Mouse (Mus musculus) cortical plate, adult 2 months (tissue): ENCODE data around the gene Cask. TPM values are rescaled to one million over a fixed set of nuclear protein-coding genes. Genes with fewer than 3 reads are reported as not detected.
A peak's percentile ranks its signal among the peaks of the same experiment; 100 is the strongest.

Source experiments
- H3K27ac ChIP-seq: fragments of 200-500 bp; 2 replicates; pipeline ENCODE4 v1.5.1; 2012; ENCODE audit warnings: low read length, control low read depth, inconsistent platforms; ENCODE audit not compliant: insufficient read depth
- H3K4me1 ChIP-seq: fragments of 200-500 bp; 2 replicates; pipeline ENCODE4 v1.6.1; 2011; ENCODE audit warnings: low read length; ENCODE audit not compliant: control insufficient read depth, insufficient read depth
- H3K4me3 ChIP-seq: fragments of 200-500 bp; 2 replicates; pipeline ENCODE4 v1.5.1; 2011; ENCODE audit warnings: mild to moderate bottlenecking, low read length, control low read depth; ENCODE audit not compliant: insufficient read depth
- CTCF ChIP-seq: fragments of 200-500 bp; IDR thresholded peaks from 2 replicates; pipeline ENCODE4 v1.5.1; 2011; ENCODE audit warnings: mild to moderate bottlenecking, control low read depth, low read length; ENCODE audit not compliant: insufficient read depth; ENCODE audit errors: extremely low read depth
- POLR2A ChIP-seq: fragments of 200-500 bp; IDR thresholded peaks from 2 replicates; pipeline ENCODE4 v1.6.1; 2011; ENCODE audit warnings: mild to moderate bottlenecking, low read length, control low read depth; ENCODE audit not compliant: insufficient read depth; ENCODE audit errors: extremely low read depth
- polyA plus RNA-seq: library from polyadenylated mRNA; depleted of rRNA; stranded (reverse); fragments of >200 nt; gene quantifications from 2 replicates; pipeline ENCODE4 v1.2.3, GENCODE M21; 2012

Gene Cask
- polyA plus RNA-seq, 1 experiment, result 32.6 TPM

DNA sequence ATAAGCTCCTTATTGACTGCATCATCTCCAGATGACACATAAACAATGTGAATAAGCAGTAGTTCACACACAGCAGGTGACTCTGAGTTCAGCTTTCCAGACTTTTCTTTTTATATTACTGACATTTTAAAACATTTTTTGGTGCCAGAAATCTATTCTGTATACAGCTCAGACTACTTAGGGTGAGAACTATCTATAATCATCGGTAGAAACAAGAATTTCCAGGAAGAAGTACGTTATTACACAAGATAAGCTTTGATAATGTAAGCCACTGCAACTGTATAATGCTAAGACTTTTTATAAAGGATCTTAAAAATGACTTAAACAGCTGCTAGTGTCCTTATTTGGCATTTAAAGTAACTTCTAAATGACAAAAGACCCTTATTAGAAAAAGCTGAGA lies 239.1 kb downstream of the Cask start:
- no peak for TF ChIP-seq POLR2A
- no peak for TF ChIP-seq CTCF
- no peaks in the 10 kb centered on the region for H3K4me1 ChIP-seq
- no peak overlapping the region for H3K27ac ChIP-seq
- no peak overlapping the region for H3K4me3 ChIP-seq

DNA sequence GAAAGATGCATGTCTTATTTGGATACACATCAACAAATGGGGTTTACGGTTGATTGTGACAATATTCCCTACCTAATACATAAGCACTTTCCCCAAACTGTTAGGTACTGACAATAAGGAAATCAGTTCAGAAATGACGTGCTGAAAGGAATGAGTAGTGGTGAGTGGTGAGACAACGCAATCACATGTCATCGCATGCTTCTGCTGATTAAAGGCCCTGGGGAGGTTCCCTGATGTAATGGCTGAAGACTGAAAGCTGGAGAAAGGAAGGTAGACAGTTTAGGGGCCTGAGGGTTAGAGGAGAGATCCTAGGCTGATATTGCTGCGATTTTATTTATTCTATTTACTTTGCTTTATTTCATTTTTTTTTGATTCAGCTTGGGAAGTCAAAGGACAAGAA lies 240.1 kb downstream of the Cask start:
- TF ChIP-seq POLR2A, result no peak
- TF ChIP-seq CTCF, result no peak
- H3K4me3 ChIP-seq, result no peak overlapping the region
- no peak overlapping the region for H3K27ac ChIP-seq
- no peaks in the 10 kb centered on the region for H3K4me1 ChIP-seq

DNA sequence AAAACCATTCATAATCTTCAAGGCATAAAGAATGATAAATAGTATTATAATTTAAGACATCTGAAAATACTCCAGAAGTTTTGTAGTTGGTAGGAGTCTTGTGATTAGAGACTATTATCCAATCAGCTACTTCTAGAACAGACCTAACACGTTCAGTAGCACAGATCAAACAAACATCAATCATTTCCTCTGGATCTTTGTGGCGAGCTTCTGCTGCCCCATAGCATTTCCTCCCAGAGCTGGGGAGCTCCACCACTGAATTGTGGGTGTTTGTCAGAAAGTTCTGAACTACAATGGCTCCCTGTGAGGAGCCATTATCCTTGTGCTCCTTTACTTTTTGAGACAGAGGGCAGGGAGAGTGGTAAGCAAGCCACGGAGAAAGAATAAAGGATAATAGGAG lies 243.4 kb downstream of the Cask start:
- no peak overlapping the region for H3K4me3 ChIP-seq
- TF ChIP-seq CTCF (no peak), POLR2A (no peak)
- no peak overlapping the region for H3K27ac ChIP-seq
- no peaks in the 10 kb centered on the region for H3K4me1 ChIP-seq

DNA sequence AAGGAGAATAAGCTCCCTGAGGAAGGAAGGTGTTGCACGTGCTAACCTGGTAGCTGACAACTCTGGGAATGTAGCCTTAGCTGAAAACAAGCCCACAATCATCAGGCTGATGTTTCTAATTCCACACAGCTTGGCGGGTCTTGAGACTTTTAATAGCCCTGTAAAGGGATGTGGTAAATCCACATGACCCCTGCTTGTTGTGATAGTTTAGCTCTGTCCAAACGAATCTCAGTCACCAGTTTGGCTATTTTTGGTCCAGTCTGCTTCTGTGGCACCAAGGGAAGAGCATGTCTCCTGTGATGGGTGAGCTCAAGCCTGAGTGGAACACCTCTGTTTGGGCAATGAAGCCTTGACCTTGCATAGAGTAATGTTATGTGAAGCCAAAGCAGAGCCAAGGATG lies 244.4 kb downstream of the Cask start:
- no peak for TF ChIP-seq POLR2A
- TF ChIP-seq CTCF, result no peak
- no peak overlapping the region for H3K4me3 ChIP-seq
- H3K4me1 ChIP-seq, result no peaks in the 10 kb centered on the region
- H3K27ac ChIP-seq, result no peak overlapping the region; the same call in 1 of the 2 replicates

DNA sequence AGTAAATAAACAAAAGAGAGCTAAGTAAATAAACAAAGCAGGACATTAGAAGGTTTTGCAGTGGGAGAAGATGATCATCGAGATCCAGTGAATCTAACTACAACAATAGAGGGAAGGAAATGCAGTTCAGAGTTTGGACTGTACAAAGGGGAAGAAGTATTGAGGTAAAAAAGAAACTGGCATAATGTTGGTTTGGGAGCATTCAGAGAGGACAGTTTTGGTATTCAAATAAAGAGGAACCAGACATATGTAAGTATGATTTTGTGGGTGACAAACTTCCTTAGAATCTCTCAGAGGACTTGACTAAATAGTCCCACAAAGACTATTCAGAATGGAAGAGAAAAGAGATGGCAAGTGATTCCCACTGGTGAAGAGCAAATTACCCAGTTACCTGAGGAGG lies 251.2 kb downstream of the Cask start:
- H3K4me1 ChIP-seq, result no peaks in the 10 kb centered on the region; the same call in 1 of the 2 replicates
- H3K27ac ChIP-seq, result no peak overlapping the region
- H3K4me3 ChIP-seq, result no peak overlapping the region
- TF ChIP-seq CTCF (no peak), POLR2A (no peak)

DNA sequence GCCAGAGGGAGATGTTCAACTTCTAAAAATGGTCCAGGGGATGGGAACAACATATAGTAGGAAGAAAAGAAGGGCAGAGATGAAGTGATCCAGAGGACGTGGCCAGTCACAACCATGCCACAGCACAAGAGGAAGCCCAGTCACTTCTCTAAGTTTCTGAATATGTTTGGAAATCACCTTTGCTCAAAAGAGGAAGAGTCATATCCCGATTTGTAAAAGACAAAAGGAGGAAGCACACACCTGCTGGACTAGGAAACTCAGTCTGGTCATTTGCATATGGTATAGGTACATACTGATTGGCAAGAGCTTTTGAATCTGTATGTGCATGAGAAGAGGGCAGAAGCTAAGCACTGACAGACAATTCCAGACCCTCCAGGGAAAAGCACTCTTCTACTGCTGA lies 251.8 kb downstream of the Cask start:
- Histone ChIP-seq H3K4me1 (no peaks in the 10 kb centered on the region; the same call in 1 of the 2 replicates), H3K27ac (no peak overlapping the region), H3K4me3 (no peak overlapping the region)
- TF ChIP-seq POLR2A, result no peak
- no peak for TF ChIP-seq CTCF

DNA sequence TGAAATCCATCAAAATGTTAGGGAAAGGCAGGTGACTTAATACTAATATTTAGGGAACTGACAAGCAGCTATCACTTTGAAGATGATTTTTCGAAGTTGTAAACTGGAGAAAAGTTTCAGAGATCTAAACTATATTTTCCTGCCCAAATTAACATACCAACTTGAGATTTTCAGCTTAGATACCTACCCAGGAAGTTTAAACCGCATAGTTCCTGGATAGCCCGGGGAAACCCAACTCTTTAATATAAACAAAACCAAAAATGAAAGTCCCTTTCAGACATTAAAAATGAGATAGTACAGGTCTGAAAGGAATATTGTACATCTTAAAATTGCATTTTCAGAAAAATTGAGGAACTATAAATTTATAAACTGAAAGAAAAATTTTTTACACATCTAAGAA lies 273.5 kb downstream of the Cask start:
- no peak overlapping the region for H3K27ac ChIP-seq
- no peaks in the 10 kb centered on the region for H3K4me1 ChIP-seq
- no peak overlapping the region for H3K4me3 ChIP-seq
- TF ChIP-seq POLR2A (no peak), CTCF (no peak)

DNA sequence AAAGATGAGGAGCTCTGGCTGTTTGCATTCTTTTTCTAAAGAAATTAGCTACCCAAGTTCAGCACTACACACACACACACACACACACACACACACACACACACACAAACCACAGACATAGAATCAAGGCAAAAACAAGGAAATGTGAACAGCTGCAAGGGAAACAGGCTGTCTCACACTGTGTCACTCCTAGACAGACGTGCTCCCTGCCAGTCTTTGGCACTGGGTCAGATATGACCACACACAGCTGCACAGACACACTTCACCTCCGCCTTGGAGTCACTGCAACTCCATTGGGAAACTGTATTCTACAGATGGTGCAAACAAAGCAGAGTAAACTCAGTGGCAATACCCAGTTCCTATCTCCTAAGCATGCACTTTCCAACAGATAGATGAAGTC lies 274.6 kb downstream of the Cask start:
- no peak overlapping the region for H3K27ac ChIP-seq

DNA sequence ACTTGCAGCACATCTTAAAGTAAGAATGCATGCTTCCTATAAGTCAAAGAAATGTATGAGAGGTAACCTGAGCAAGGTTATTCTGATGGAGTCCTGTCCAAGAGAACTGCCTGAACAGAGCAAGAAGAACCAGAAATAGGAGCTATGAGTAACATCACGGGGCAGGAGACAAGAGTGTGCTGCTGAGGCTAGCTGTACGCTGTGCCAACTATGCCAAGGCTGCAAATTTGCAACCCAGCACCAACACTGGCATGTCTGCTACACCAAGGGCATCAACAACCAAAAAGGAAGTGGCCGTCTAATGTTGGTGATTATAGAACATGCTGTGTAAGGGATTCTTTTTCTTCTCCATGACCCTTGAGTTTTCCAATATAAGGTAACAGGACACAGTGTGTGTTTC lies 276.3 kb downstream of the Cask start:
- H3K27ac ChIP-seq, result no peak overlapping the region
- no peaks in the 10 kb centered on the region for H3K4me1 ChIP-seq
- H3K4me3 ChIP-seq, result no peak overlapping the region
- TF ChIP-seq CTCF, result no peak
- TF ChIP-seq POLR2A, result no peak

More for the DNA sequence above, 274.6 kb downstream of the Cask start:
- Histone ChIP-seq H3K4me3 (no peak overlapping the region), H3K4me1 (no peaks in the 10 kb centered on the region)
- TF ChIP-seq POLR2A (no peak), CTCF (no peak)

DNA sequence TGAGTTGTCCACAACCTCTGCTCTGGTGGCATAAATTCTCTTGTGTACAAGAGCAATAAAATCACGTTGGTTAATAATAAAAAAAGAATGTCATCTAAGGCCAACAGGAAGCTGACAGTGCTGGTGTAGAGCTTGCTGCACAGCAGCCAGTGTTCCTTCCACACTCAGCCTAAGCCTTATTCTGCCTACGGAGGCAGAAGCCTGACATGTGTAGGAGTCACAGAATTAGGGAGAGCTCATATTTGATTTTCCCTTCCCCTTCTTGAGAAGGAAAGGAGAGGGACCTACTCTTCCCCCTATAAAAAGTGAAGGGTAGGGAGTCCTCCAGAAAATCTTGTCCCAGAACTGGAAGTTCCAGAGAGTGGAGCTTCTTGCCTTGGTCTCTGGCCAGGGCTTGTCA lies 276.9 kb downstream of the Cask start:
- H3K4me3 ChIP-seq, result no peak overlapping the region
- TF ChIP-seq POLR2A (no peak), CTCF (no peak)
- H3K27ac ChIP-seq, result peak overlapping the region; percentile 81; the same call in 1 of the 2 replicates
- H3K4me1 ChIP-seq, result no peaks in the 10 kb centered on the region
